Mouse (Mus musculus) cortical plate, adult 2 months (tissue): Measurements from ENCODE around the gene Xk. TPM values are rescaled to one million over a fixed set of nuclear protein-coding genes. Genes with fewer than 3 reads are reported as not detected.

Source experiments
- H3K27ac ChIP-seq: fragments of 200-500 bp; 2 replicates; pipeline ENCODE4 v1.5.1; 2012; ENCODE audit warnings: low read length, control low read depth, inconsistent platforms; ENCODE audit not compliant: insufficient read depth
- H3K4me1 ChIP-seq: fragments of 200-500 bp; 2 replicates; pipeline ENCODE4 v1.6.1; 2011; ENCODE audit warnings: low read length; ENCODE audit not compliant: control insufficient read depth, insufficient read depth
- H3K4me3 ChIP-seq: fragments of 200-500 bp; 2 replicates; pipeline ENCODE4 v1.5.1; 2011; ENCODE audit warnings: mild to moderate bottlenecking, low read length, control low read depth; ENCODE audit not compliant: insufficient read depth
- CTCF ChIP-seq: fragments of 200-500 bp; IDR thresholded peaks from 2 replicates; pipeline ENCODE4 v1.5.1; 2011; ENCODE audit warnings: mild to moderate bottlenecking, control low read depth, low read length; ENCODE audit not compliant: insufficient read depth; ENCODE audit errors: extremely low read depth
- POLR2A ChIP-seq: fragments of 200-500 bp; IDR thresholded peaks from 2 replicates; pipeline ENCODE4 v1.6.1; 2011; ENCODE audit warnings: mild to moderate bottlenecking, low read length, control low read depth; ENCODE audit not compliant: insufficient read depth; ENCODE audit errors: extremely low read depth
- polyA plus RNA-seq: library from polyadenylated mRNA; depleted of rRNA; stranded (reverse); fragments of >200 nt; gene quantifications from 2 replicates; pipeline ENCODE4 v1.2.3, GENCODE M21; 2012; rRNA removed

Gene Xk
- 8.7 TPM in 2 replicates for polyA plus RNA-seq

- H3K4me3 ChIP-seq: peak within 1 kb of the TSS; percentile 56
- H3K27ac ChIP-seq: peak within 1 kb of the TSS; percentile 49; the same call in 1 of the 2 replicates
- TF ChIP-seq CTCF: no peak
- no peak for TF ChIP-seq POLR2A
- H3K4me1 ChIP-seq: no peaks in the 10 kb centered on the region
These were observed at the start of gene Xk for GRCm38 (mm10) chrX:9272460-9273361. Gene Xk (plus strand): TSS chrX:9272756.

GRCm38 (mm10) chrX:9227105-9227504 lies 45.5 kb upstream of the Xk start:
- H3K4me1 ChIP-seq: no peaks in the 10 kb centered on the region
- no peak for TF ChIP-seq CTCF
- TF ChIP-seq POLR2A: no peak
- H3K27ac ChIP-seq: no peak overlapping the region

GRCm38 (mm10) chrX:9240737-9241591 lies 31.6 kb upstream of the Xk start:
- Histone ChIP-seq H3K27ac (no peak overlapping the region), H3K4me1 (no peaks in the 10 kb centered on the region), H3K4me3 (no peak overlapping the region)
- TF ChIP-seq CTCF: no peak
- no peak for TF ChIP-seq POLR2A

More at GRCm38 (mm10) chrX:9227105-9227504, 45.5 kb upstream of the Xk start:
- H3K4me3 ChIP-seq: no peak overlapping the region

GRCm38 (mm10) chrX:9243381-9243864 lies 29.1 kb upstream of the Xk start:
- Histone ChIP-seq H3K4me3 (no peak overlapping the region), H3K4me1 (no peaks in the 10 kb centered on the region), H3K27ac (no peak overlapping the region)
- TF ChIP-seq POLR2A (no peak), CTCF (no peak)

- TF ChIP-seq POLR2A (no peak), CTCF (no peak)
- H3K4me3 ChIP-seq: no peak overlapping the region
- H3K4me1 ChIP-seq: no peaks in the 10 kb centered on the region
- H3K27ac ChIP-seq: no peak overlapping the region
These were observed 27.8 kb upstream of the Xk start for GRCm38 (mm10) chrX:9244603-9245336.

GRCm38 (mm10) chrX:9248911-9249310 lies 23.6 kb upstream of the Xk start:
- H3K27ac ChIP-seq: no peak overlapping the region
- H3K4me3 ChIP-seq: no peak overlapping the region
- H3K4me1 ChIP-seq: no peaks in the 10 kb centered on the region
- TF ChIP-seq CTCF (no peak), POLR2A (no peak)

- Histone ChIP-seq H3K4me3 (no peak overlapping the region), H3K4me1 (no peaks in the 10 kb centered on the region), H3K27ac (no peak overlapping the region)
- TF ChIP-seq CTCF (no peak), POLR2A (no peak)
These were observed 18.6 kb upstream of the Xk start for GRCm38 (mm10) chrX:9253990-9254389.

- H3K27ac ChIP-seq: no peak overlapping the region
- no peak for TF ChIP-seq CTCF
- no peak for TF ChIP-seq POLR2A
- no peaks in the 10 kb centered on the region for H3K4me1 ChIP-seq
- H3K4me3 ChIP-seq: no peak overlapping the region
These were observed 17.7 kb upstream of the Xk start for GRCm38 (mm10) chrX:9254901-9255300.

GRCm38 (mm10) chrX:9256766-9257165 lies 15.8 kb upstream of the Xk start, which contains the start of gene Gm14862:
Gene Gm14862 (minus strand): TSS chrX:9256899.
- Histone ChIP-seq H3K4me3 (no peak within 1 kb of the TSS), H3K27ac (no peak within 1 kb of the TSS), H3K4me1 (no peaks in the 10 kb centered on the region)
- no peak for TF ChIP-seq CTCF
- TF ChIP-seq POLR2A: no peak
